Mouse (Mus musculus) liver, embryonic 14.5 days (tissue): ENCODE results near the gene Slc6a12.

Experiments
- CTCF ChIP-seq: IDR thresholded peaks from 2 replicates; pipeline ENCODE4 v1.5.1; 2016; ENCODE audit warnings: antibody characterized with exemption, low read depth, control low read depth
- EP300 ChIP-seq: IDR thresholded peaks from 2 replicates; pipeline ENCODE4 v1.6.1; 2016; ENCODE audit warnings: antibody characterized with exemption, low read depth

- TF ChIP-seq CTCF (peak; percentile 57), EP300 (no peak)
Measured at GRCm38 (mm10) chr6:121319099-121319498, 23.8 kb upstream of the Slc6a12 start.
